Mouse (Mus musculus): Measurements from ENCODE around the gene Fbn1. TPM values are rescaled to one million over a fixed set of nuclear protein-coding genes. Genes with fewer than 3 reads are reported as not detected.

The Fbn1 gene
- polyA plus RNA-seq, 1 experiment from 2014 or later = 2.1 TPM

- H3K9me3 ChIP-seq (ENCODE audit: control insufficient read depth, low read length) = no peaks in the 10 kb centered on the region
- H3K36me3 ChIP-seq (ENCODE audit: control insufficient read depth, insufficient read depth) = peaks cover 2% of the 10 kb centered on the region; the same call in 1 of the 2 replicates
- peaks cover 11% of the 10 kb centered on the region for H3K4me1 ChIP-seq (replicated peaks; ENCODE audit: control insufficient read depth, insufficient read depth, low read length)
- ATAC-seq = peak; percentile 80
- H3K4me2 ChIP-seq (ENCODE audit: low read length) = peak overlapping the region; percentile 100
- H3K4me3 ChIP-seq (replicated peaks; ENCODE audit: low read length) = peak overlapping the region; percentile 80
- peak overlapping the region; percentile 79 for H3K9ac ChIP-seq (replicated peaks; ENCODE audit: low read depth, low read length)
- H3K27ac ChIP-seq (ENCODE audit: low read length) = peak overlapping the region; percentile 45
- H3K27me3 ChIP-seq (replicated peaks; ENCODE audit: control insufficient read depth, insufficient read depth, low read length) = no peaks in the 10 kb centered on the region
- WGBS = 1% methylated on average over 37 of the region's 37 CpGs
Measured at GRCm38 (mm10) chr2:125506316-125507054, 1.3 kb downstream of the Fbn1 start.

- Histone ChIP-seq H3K9me3 (ENCODE audit: control insufficient read depth, low read length) (no peaks in the 10 kb centered on the region), H3K36me3 (ENCODE audit: control insufficient read depth, insufficient read depth) (peaks cover 2% of the 10 kb centered on the region; the same call in 1 of the 2 replicates), H3K4me3 (replicated peaks; ENCODE audit: low read length) (peak overlapping the region; percentile 80), H3K9ac (replicated peaks; ENCODE audit: low read depth, low read length) (peak overlapping the region; percentile 79), H3K4me1 (replicated peaks; ENCODE audit: control insufficient read depth, insufficient read depth, low read length) (peaks cover 11% of the 10 kb centered on the region), H3K27me3 (replicated peaks; ENCODE audit: control insufficient read depth, insufficient read depth, low read length) (no peaks in the 10 kb centered on the region), H3K27ac (ENCODE audit: low read length) (peak overlapping the region; percentile 45), H3K4me2 (ENCODE audit: low read length) (peak overlapping the region; percentile 100)
- under 1% methylated on average over 48 of the region's 48 CpGs for WGBS
- peak; percentile 84 for ATAC-seq
Measured at GRCm38 (mm10) chr2:125505746-125506315, 2.0 kb downstream of the Fbn1 start.

- H3K9ac ChIP-seq (replicated peaks; ENCODE audit: low read depth, low read length) = peak within 1 kb of the TSS; percentile 79
- H3K36me3 ChIP-seq (ENCODE audit: control insufficient read depth, insufficient read depth) = peaks cover 2% of the 10 kb centered on the region; the same call in 1 of the 2 replicates
- peaks cover 11% of the 10 kb centered on the region for H3K4me1 ChIP-seq (replicated peaks; ENCODE audit: control insufficient read depth, insufficient read depth, low read length)
- peak within 1 kb of the TSS; percentile 45 for H3K27ac ChIP-seq (ENCODE audit: low read length)
- ATAC-seq = peak; percentile 62
- H3K27me3 ChIP-seq (replicated peaks; ENCODE audit: control insufficient read depth, insufficient read depth, low read length) = no peaks in the 10 kb centered on the region
- peak within 1 kb of the TSS; percentile 100 for H3K4me2 ChIP-seq (ENCODE audit: low read length)
- peak within 1 kb of the TSS; percentile 80 for H3K4me3 ChIP-seq (replicated peaks; ENCODE audit: low read length)
- under 1% methylated on average over 43 of the region's 45 CpGs for WGBS
- no peaks in the 10 kb centered on the region for H3K9me3 ChIP-seq (ENCODE audit: control insufficient read depth, low read length)
Measured at GRCm38 (mm10) chr2:125505006-125505745, 2.6 kb downstream of the Fbn1 start, which contains the start of gene Gm9913. Gm9913 (plus strand) TSS chr2:125505089.

- ATAC-seq = no peak
Measured at GRCm38 (mm10) chr2:125501526-125501925, 6.3 kb downstream of the Fbn1 start.

GRCm38 (mm10) chr2:125498216-125498615 is 9.6 kb downstream of the Fbn1 start:
- WGBS = 93% methylated on average over 7 of the region's 7 CpGs

More at GRCm38 (mm10) chr2:125501526-125501925, 6.3 kb downstream of the Fbn1 start:
- H3K9ac ChIP-seq (replicated peaks; ENCODE audit: low read depth, low read length) = no peak overlapping the region
- H3K27ac ChIP-seq (ENCODE audit: low read length) = no peak overlapping the region
- no peaks in the 10 kb centered on the region for H3K9me3 ChIP-seq (ENCODE audit: control insufficient read depth, low read length)
- H3K4me3 ChIP-seq (replicated peaks; ENCODE audit: low read length) = no peak overlapping the region
- H3K4me2 ChIP-seq (ENCODE audit: low read length) = no peak overlapping the region
- peaks cover 2% of the 10 kb centered on the region; the same call in 1 of the 2 replicates for H3K36me3 ChIP-seq (ENCODE audit: control insufficient read depth, insufficient read depth)
- H3K27me3 ChIP-seq (replicated peaks; ENCODE audit: control insufficient read depth, insufficient read depth, low read length) = no peaks in the 10 kb centered on the region
- peaks cover 7% of the 10 kb centered on the region for H3K4me1 ChIP-seq (replicated peaks; ENCODE audit: control insufficient read depth, insufficient read depth, low read length)

GRCm38 (mm10) chr2:125496696-125497095 is 11.1 kb downstream of the Fbn1 start:
- 82% methylated on average over 5 of the region's 5 CpGs for WGBS
- Histone ChIP-seq H3K36me3 (ENCODE audit: control insufficient read depth, insufficient read depth) (peaks cover under 1% of the 10 kb centered on the region; the same call in 1 of the 2 replicates), H3K27me3 (replicated peaks; ENCODE audit: control insufficient read depth, insufficient read depth, low read length) (no peaks in the 10 kb centered on the region), H3K9me3 (ENCODE audit: control insufficient read depth, low read length) (no peaks in the 10 kb centered on the region), H3K27ac (ENCODE audit: low read length) (no peak overlapping the region), H3K4me2 (ENCODE audit: low read length) (no peak overlapping the region), H3K4me1 (replicated peaks; ENCODE audit: control insufficient read depth, insufficient read depth, low read length) (no peaks in the 10 kb centered on the region), H3K9ac (replicated peaks; ENCODE audit: low read depth, low read length) (no peak overlapping the region), H3K4me3 (replicated peaks; ENCODE audit: low read length) (no peak overlapping the region)
- peak; percentile 12; the same call in 1 of the 2 replicates for ATAC-seq

More at GRCm38 (mm10) chr2:125498216-125498615, 9.6 kb downstream of the Fbn1 start:
- no peaks in the 10 kb centered on the region for H3K4me1 ChIP-seq (replicated peaks; ENCODE audit: control insufficient read depth, insufficient read depth, low read length)
- H3K36me3 ChIP-seq (ENCODE audit: control insufficient read depth, insufficient read depth) = peaks cover 2% of the 10 kb centered on the region; the same call in 1 of the 2 replicates
- no peak overlapping the region for H3K4me2 ChIP-seq (ENCODE audit: low read length)
- H3K27me3 ChIP-seq (replicated peaks; ENCODE audit: control insufficient read depth, insufficient read depth, low read length) = no peaks in the 10 kb centered on the region
- no peak overlapping the region for H3K4me3 ChIP-seq (replicated peaks; ENCODE audit: low read length)
- no peaks in the 10 kb centered on the region for H3K9me3 ChIP-seq (ENCODE audit: control insufficient read depth, low read length)
- no peak for ATAC-seq
- H3K9ac ChIP-seq (replicated peaks; ENCODE audit: low read depth, low read length) = no peak overlapping the region
- no peak overlapping the region for H3K27ac ChIP-seq (ENCODE audit: low read length)

- Histone ChIP-seq H3K4me2 (ENCODE audit: low read length) (no peak overlapping the region), H3K9ac (replicated peaks; ENCODE audit: low read depth, low read length) (no peak overlapping the region), H3K27ac (ENCODE audit: low read length) (no peak overlapping the region), H3K9me3 (ENCODE audit: control insufficient read depth, low read length) (no peaks in the 10 kb centered on the region), H3K36me3 (ENCODE audit: control insufficient read depth, insufficient read depth) (no peaks in the 10 kb centered on the region), H3K4me1 (replicated peaks; ENCODE audit: control insufficient read depth, insufficient read depth, low read length) (no peaks in the 10 kb centered on the region), H3K4me3 (replicated peaks; ENCODE audit: low read length) (no peak overlapping the region), H3K27me3 (replicated peaks; ENCODE audit: control insufficient read depth, insufficient read depth, low read length) (no peaks in the 10 kb centered on the region)
- 92% methylated on average over 20 of the region's 20 CpGs for WGBS
- ATAC-seq = no peak
Measured at GRCm38 (mm10) chr2:125494831-125495812, 12.7 kb downstream of the Fbn1 start.

GRCm38 (mm10) chr2:125494291-125494690 is 13.5 kb downstream of the Fbn1 start:
- Histone ChIP-seq H3K9me3 (ENCODE audit: control insufficient read depth, low read length) (no peaks in the 10 kb centered on the region), H3K4me2 (ENCODE audit: low read length) (no peak overlapping the region), H3K4me3 (replicated peaks; ENCODE audit: low read length) (no peak overlapping the region), H3K9ac (replicated peaks; ENCODE audit: low read depth, low read length) (no peak overlapping the region), H3K27me3 (replicated peaks; ENCODE audit: control insufficient read depth, insufficient read depth, low read length) (no peaks in the 10 kb centered on the region), H3K27ac (ENCODE audit: low read length) (no peak overlapping the region), H3K36me3 (ENCODE audit: control insufficient read depth, insufficient read depth) (no peaks in the 10 kb centered on the region), H3K4me1 (replicated peaks; ENCODE audit: control insufficient read depth, insufficient read depth, low read length) (no peaks in the 10 kb centered on the region)
- no peak for ATAC-seq
- WGBS = 89% methylated on average over 2 of the region's 2 CpGs

All from forebrain, embryonic 16.5 days (tissue).